Mouse (Mus musculus) MEL (cell line): Measurements from ENCODE around the gene Tspan18.

Experiments
- CHD2 ChIP-seq: IDR thresholded peaks from 2 replicates; pipeline ENCODE4 v1.6.1; 2011; ENCODE audit warnings: low read length, improper control_type of control experiment
- CTCF ChIP-seq, 3 experiments: IDR thresholded peaks in 2 of 3; conservative IDR thresholded peaks in 1 of 3; 2 replicates each; pipeline ENCODE4 v1.5.1; 2011 to 2012; ENCODE audit warnings: low read length in 3 of 3, low read depth in 2 of 3, mild to moderate bottlenecking in 2 of 3, improper control_type of control experiment in 1 of 3, inconsistent platforms in 1 of 3, mixed read lengths in 1 of 3, moderate library complexity in 1 of 3; ENCODE audit not compliant: control insufficient read depth in 1 of 3, insufficient read depth in 1 of 3, poor library complexity in 1 of 3, severe bottlenecking in 1 of 3
- E2F4 ChIP-seq: IDR thresholded peaks from 2 replicates; pipeline ENCODE4 v1.6.1; 2011; ENCODE audit warnings: low read depth, low read length, improper control_type of control experiment, borderline replicate concordance
- EP300 ChIP-seq, 2 experiments: IDR thresholded peaks; 2 replicates each; pipeline ENCODE4 v1.6.1; 2011; ENCODE audit warnings: improper control_type of control experiment in 2 of 2, low read length in 2 of 2, low read depth in 1 of 2, mild to moderate bottlenecking in 1 of 2
- ETS1 ChIP-seq: IDR thresholded peaks from 2 replicates; pipeline ENCODE4 v1.6.1; 2012; ENCODE audit warnings: low read depth, mild to moderate bottlenecking, inconsistent platforms, low read length, improper control_type of control experiment, moderate library complexity
- GATA1 ChIP-seq: IDR thresholded peaks from 2 replicates; pipeline ENCODE4 v1.6.1; 2011; ENCODE audit warnings: low read depth, low read length, improper control_type of control experiment
- POLR2A ChIP-seq, 2 experiments: IDR thresholded peaks; 2 replicates each; pipeline ENCODE4 v1.6.1; 2011 to 2012; ENCODE audit warnings: low read length in 2 of 2, mild to moderate bottlenecking in 2 of 2, control low read depth in 1 of 2, improper control_type of control experiment in 1 of 2, low read depth in 1 of 2, moderate library complexity in 1 of 2; ENCODE audit not compliant: control insufficient read depth in 1 of 2, insufficient read depth in 1 of 2, poor library complexity in 1 of 2
- POLR2AphosphoS2 ChIP-seq: IDR thresholded peaks from 2 replicates; pipeline ENCODE4 v1.6.1; 2011; ENCODE audit warnings: low read length, improper control_type of control experiment
- POLR2AphosphoS5 ChIP-seq: IDR thresholded peaks from 2 replicates; pipeline ENCODE4 v1.6.1; 2012; ENCODE audit warnings: low read depth, borderline replicate concordance, mild to moderate bottlenecking, inconsistent platforms, low read length, moderate library complexity, mixed read lengths
- SIN3A ChIP-seq: IDR thresholded peaks from 2 replicates; pipeline ENCODE4 v1.6.1; 2012; ENCODE audit warnings: low read length, improper control_type of control experiment, inconsistent platforms

GRCm38 (mm10) chr2:93214192-93214591, 120.1 kb downstream of the Tspan18 start:
- TF ChIP-seq SIN3A (no peak), CHD2 (no peak), GATA1 (no peak), CTCF (IDR thresholded peaks at IDR 0.05 in 2 of 3, conservative IDR thresholded peaks at IDR 0.05 in 1 of 3; ENCODE audit: control insufficient read depth in 1 of 3, insufficient read depth in 1 of 3, low read depth in 2 of 3, low read length in 3 of 3, poor library complexity in 1 of 3, severe bottlenecking in 1 of 3) (no peak), POLR2AphosphoS2 (no peak), E2F4 (no peak), POLR2A (IDR thresholded peaks at IDR 0.05; ENCODE audit: control insufficient read depth in 1 of 2, insufficient read depth in 1 of 2, low read depth in 1 of 2, low read length in 2 of 2, poor library complexity in 1 of 2) (no peak), POLR2AphosphoS5 (no peak), EP300 (IDR thresholded peaks at IDR 0.05; ENCODE audit: low read depth in 1 of 2, low read length in 2 of 2) (no peak), ETS1 (no peak)
